Comparison of ENCODE assay signal across 14 mouse cellular contexts in the genomic region with DNA sequence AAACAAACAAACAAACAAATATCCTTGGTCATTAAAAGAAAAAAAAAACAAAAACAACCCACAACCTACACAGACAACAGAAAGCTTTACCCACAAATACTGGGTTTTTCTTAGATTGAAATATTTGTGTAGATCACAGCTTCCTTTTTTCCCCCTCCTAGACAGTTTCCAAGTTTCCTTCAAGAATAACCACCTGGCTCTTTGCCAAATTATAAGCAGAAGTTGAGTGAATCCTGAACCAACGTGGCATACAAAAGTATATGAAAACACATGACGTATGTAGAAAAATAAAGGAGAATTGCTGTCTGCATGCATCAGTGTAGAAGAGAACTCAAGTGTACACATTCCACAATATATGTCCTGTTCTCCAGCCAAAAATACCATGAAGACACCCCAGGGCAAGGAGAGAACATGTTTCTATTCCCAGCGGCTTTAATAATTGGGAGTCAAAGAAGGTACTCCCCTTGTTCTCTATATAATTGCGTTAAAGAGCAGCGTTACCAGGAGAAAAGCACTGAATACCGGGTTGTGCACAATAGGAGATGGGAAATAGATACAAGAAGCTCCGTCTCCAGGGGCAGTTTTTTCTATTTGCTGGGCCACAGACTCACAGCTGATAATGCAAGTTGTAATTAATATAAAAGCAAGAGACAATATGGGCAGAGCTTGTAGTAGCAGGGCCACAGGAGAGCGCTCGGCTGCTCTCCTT. TPM values are rescaled to one million over a fixed set of nuclear protein-coding genes. Genes with fewer than 3 reads are reported as not detected.
DNase-seq lines count a peak whose midpoint lies in the region; ATAC-seq lines count a peak whose summit lies in the region.
"Had no signal": no experiment of that assay in that cellular context is flagged by ENCODE, and none has a peak within 500 bp of the region (broad histone marks: within the 10 kb centered on the region; RNA-seq: fewer than 3 reads in every experiment).

No protein-coding gene starts in this region.

- H3K27ac ChIP-seq in heart, embryonic 14.5 days (replicated peaks in 1 of 2; ENCODE audit: control insufficient read depth in 1 of 2, insufficient read depth in 1 of 2, low read depth in 2 of 2, low read length in 2 of 2) = peak overlapping the region in 1 of 2 experiments; percentile 63; a peak in 2 of 4 replicates
- H3K27ac ChIP-seq in neural tube, embryonic 11.5 days (ENCODE audit: low read depth, low read length) = no peak overlapping the region
- H3K27ac ChIP-seq in midbrain, embryonic 12.5 days (replicated peaks) = 0 out of 2 replicates have a peak overlapping the region, but pooled peaks have one; percentile 6
- H3K27ac ChIP-seq: liver, embryonic 14.5 days had no signal

- intact Hi-C loops in heart, postnatal 14 days (cut with DNase I) = no loop called here

- 73% methylated on average over 9 of the region's 9 CpGs for WGBS in heart, embryonic 14.5 days
- 53% methylated on average over 9 of the region's 9 CpGs for whole genome bisulfite sequencing in neural tube, embryonic 11.5 days
- WGBS in midbrain, embryonic 12.5 days = 52% methylated on average over 9 of the region's 9 CpGs

- DNase-seq in heart, postnatal 14 days = no peak
- no peak for DNase-seq in neural tube, embryonic 11.5 days (ENCODE audit: low spot score)
- DNase-seq in neural tube, embryonic 10.5 days (ENCODE audit: extremely low spot score, low spot score) = no peak
- no peak for DNase-seq in testis, postnatal 10 days (ENCODE audit: low spot score)
- no peak for DNase-seq in gastrocnemius, adult 8-10 months (ENCODE audit: low spot score in 2 of 2)
- DNase-seq in cerebellum, adult 11-12 months = no peak
- DNase-seq: cerebellum, postnatal 10 days; gastrocnemius, postnatal 14 days; kidney, adult 9 months had no signal

- no peaks in the 10 kb centered on the region for H3K27me3 ChIP-seq in heart, embryonic 14.5 days (ENCODE audit: control insufficient read depth, insufficient read depth, low read length)
- no peaks in the 10 kb centered on the region for H3K27me3 ChIP-seq in neural tube, embryonic 11.5 days (ENCODE audit: control insufficient read depth, insufficient read depth, low read length)
- no peaks in the 10 kb centered on the region for H3K27me3 ChIP-seq in midbrain, embryonic 12.5 days
- H3K27me3 ChIP-seq: CH12.LX had no signal

- H3K9me3 ChIP-seq in heart, embryonic 14.5 days (ENCODE audit: control insufficient read depth, low read length) = no peaks in the 10 kb centered on the region
- no peaks in the 10 kb centered on the region for H3K9me3 ChIP-seq in neural tube, embryonic 11.5 days (ENCODE audit: control insufficient read depth, low read length)
- H3K9me3 ChIP-seq in midbrain, embryonic 12.5 days = no peaks in the 10 kb centered on the region

- H3K4me1 ChIP-seq in heart, embryonic 14.5 days (ENCODE audit: control insufficient read depth in 2 of 2, insufficient read depth in 2 of 2, low read length in 2 of 2) = peaks cover 23 to 66% of the 10 kb centered on the region in 2 experiments
- peaks cover 34% of the 10 kb centered on the region for H3K4me1 ChIP-seq in neural tube, embryonic 11.5 days (ENCODE audit: control insufficient read depth, insufficient read depth, low read length)
- H3K4me1 ChIP-seq in midbrain, embryonic 12.5 days = peaks cover 44% of the 10 kb centered on the region

- no peak for ATAC-seq in heart, embryonic 14.5 days (ENCODE audit: insufficient number of reproducible peaks, insufficient read depth, low FRiP score, low read depth)
- ATAC-seq in neural tube, embryonic 11.5 days (ENCODE audit: insufficient read depth, low FRiP score, low TSS enrichment) = no peak
- no peak for ATAC-seq in midbrain, embryonic 12.5 days (ENCODE audit: low FRiP score, low read depth)

- no peak overlapping the region for H3K9ac ChIP-seq in heart, embryonic 14.5 days (ENCODE audit: low read length)
- no peak overlapping the region for H3K9ac ChIP-seq in neural tube, embryonic 11.5 days (ENCODE audit: low read length)
- H3K9ac ChIP-seq in midbrain, embryonic 12.5 days (replicated peaks) = no peak overlapping the region
- H3K9ac ChIP-seq: liver, embryonic 14.5 days had no signal

- H3K4me2 ChIP-seq in heart, embryonic 14.5 days (ENCODE audit: low read length) = peak overlapping the region; percentile 46
- peak overlapping the region; percentile 7; the same call in 1 of the 2 replicates for H3K4me2 ChIP-seq in neural tube, embryonic 11.5 days (ENCODE audit: low read depth)
- peak overlapping the region; percentile 27 for H3K4me2 ChIP-seq in midbrain, embryonic 12.5 days (replicated peaks)

- H3K36me3 ChIP-seq in heart, embryonic 14.5 days (ENCODE audit: control insufficient read depth, insufficient read depth, low read length) = peaks cover 15% of the 10 kb centered on the region
- peaks cover 2% of the 10 kb centered on the region; the same call in 1 of the 2 replicates for H3K36me3 ChIP-seq in neural tube, embryonic 11.5 days (ENCODE audit: control insufficient read depth, insufficient read depth, low read length)
- H3K36me3 ChIP-seq in midbrain, embryonic 12.5 days = peaks cover 11% of the 10 kb centered on the region

- H3K4me3 ChIP-seq in heart, embryonic 14.5 days (ENCODE audit: control insufficient read depth in 1 of 2, insufficient read depth in 1 of 2, low read depth in 1 of 2, low read length in 2 of 2) = no peak overlapping the region
- no peak overlapping the region for H3K4me3 ChIP-seq in neural tube, embryonic 11.5 days (ENCODE audit: low read depth, low read length)
- H3K4me3 ChIP-seq in midbrain, embryonic 12.5 days = no peak overlapping the region

RNA-seq across cellular contexts. Expression of gene Meis2, which starts 13.6 kb away (rescaled TPM):
- polyA plus RNA-seq in heart, embryonic 14.5 days (2014; fragmentation: Nextera tagmentation; extraction: Ambion mirVana) = 30.8 and 30.9 TPM in 2 replicates
- total RNA-seq in heart, postnatal 14 days (2021) = 10 to 100 TPM; 19.9 to 21.3 TPM
- polyA plus RNA-seq in neural tube, embryonic 11.5 days (2014; fragmentation: Nextera tagmentation; extraction: Ambion mirVana) = 111 and 117 TPM in 2 replicates
- 76.1 and 92.1 TPM in 2 replicates for polyA plus RNA-seq in midbrain, embryonic 12.5 days (2016; fragmentation: Nextera tagmentation; extraction: Ambion mirVana)
- 1 to 10 TPM in 2 of 4 experiments, under 1 TPM in 2; 0.56 to 1.9 (median 1.00) TPM for total RNA-seq in gastrocnemius, adult 8-10 months (2022)
- total RNA-seq: CH12.LX; megakaryocyte, adult 5-6 weeks had no signal
